Mouse (Mus musculus) cortical plate, adult 2 months (tissue): Measurements from ENCODE around the gene Daxx.

Source experiments
- CTCF ChIP-seq: fragments of 200-500 bp; IDR thresholded peaks from 2 replicates; pipeline ENCODE4 v1.5.1; 2011; ENCODE audit warnings: mild to moderate bottlenecking, control low read depth, low read length; ENCODE audit not compliant: insufficient read depth; ENCODE audit errors: extremely low read depth
- POLR2A ChIP-seq: fragments of 200-500 bp; IDR thresholded peaks from 2 replicates; pipeline ENCODE4 v1.6.1; 2011; ENCODE audit warnings: mild to moderate bottlenecking, low read length, control low read depth; ENCODE audit not compliant: insufficient read depth; ENCODE audit errors: extremely low read depth

DNA sequence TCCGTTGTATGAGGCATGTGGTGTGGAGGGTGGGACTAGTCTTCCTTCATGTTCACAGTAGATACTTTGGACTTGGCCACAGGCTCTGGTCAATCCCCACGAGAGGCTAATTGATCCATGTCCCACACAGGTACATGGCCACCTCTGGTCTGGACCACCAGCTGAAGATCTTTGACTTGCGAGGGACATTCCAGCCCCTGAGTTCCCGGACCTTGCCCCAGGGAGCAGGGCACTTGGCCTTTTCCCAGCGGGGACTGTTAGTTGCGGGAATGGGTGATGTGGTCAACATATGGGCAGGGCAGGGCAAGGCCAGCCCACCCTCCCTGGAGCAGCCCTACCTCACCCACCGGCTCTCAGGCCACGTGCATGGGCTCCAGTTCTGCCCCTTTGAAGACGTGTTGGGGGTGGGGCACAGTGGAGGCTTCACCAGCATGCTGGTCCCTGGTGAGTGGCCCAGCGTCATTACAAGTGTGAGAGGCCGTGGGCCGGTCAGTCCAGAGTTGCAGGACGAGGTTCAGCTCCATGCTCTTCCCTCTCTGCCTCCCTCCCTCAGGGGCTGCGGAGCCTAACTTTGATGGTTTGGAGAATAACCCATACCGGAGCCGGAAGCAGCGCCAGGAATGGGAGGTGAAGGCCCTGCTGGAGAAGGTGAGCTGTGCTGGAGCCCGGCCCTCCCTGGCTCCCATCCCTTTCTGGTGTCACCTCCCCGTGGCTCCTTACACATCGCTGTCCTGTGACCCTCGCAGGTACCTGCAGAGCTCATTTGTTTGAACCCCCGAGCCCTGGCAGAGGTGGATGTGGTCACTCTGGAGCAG is 39.1 kb downstream of the Daxx start:
- no peak for TF ChIP-seq CTCF
- no peak for TF ChIP-seq POLR2A
